Mouse (Mus musculus) kidney, postnatal 0 days (tissue): ENCODE measurements around the gene Noxo1. TPM values are rescaled to one million over a fixed set of nuclear protein-coding genes. Genes with fewer than 3 reads are reported as not detected.
"Not testable (repeated sequence)": the region's sequence is repeated elsewhere in the genome, so short reads cannot be mapped to it uniquely, and the experiment has no call there.

Source experiments
- ATAC-seq: fragments of 200-750 bp; cut with Nextera tagmentation; replicated peaks from 2 replicates; pipeline ENCODE4 v1.8.0; 2017; ENCODE audit warnings: low read depth, moderate number of reproducible peaks, moderate TSS enrichment, moderate library complexity; ENCODE audit not compliant: low FRiP score
- DNase-seq: peaks from one replicate; pipeline ENCODE4 v3.0.0-alpha.2; 2016; ENCODE audit warnings: low spot score
- H3K27ac ChIP-seq: fragments of 300-500 bp; sonication (generic); 2 replicates; pipeline ENCODE4 v1.5.1; 2014; ENCODE audit warnings: mild to moderate bottlenecking
- H3K27me3 ChIP-seq: fragments of 300-500 bp; sonication (generic); 2 replicates; pipeline ENCODE4 v1.6.1; 2014; ENCODE audit warnings: low read length, mixed read lengths; ENCODE audit not compliant: insufficient read depth
- H3K36me3 ChIP-seq: fragments of 300-500 bp; sonication (generic); 2 replicates; pipeline ENCODE4 v1.6.1; 2014; ENCODE audit warnings: low read length, mixed read lengths; ENCODE audit not compliant: insufficient read depth
- H3K4me1 ChIP-seq: fragments of 300-500 bp; sonication (generic); replicated peaks from 2 replicates; pipeline ENCODE4 v1.6.1; 2014; ENCODE audit warnings: antibody characterized with exemption, low read length, mixed read lengths; ENCODE audit not compliant: insufficient read depth
- H3K4me2 ChIP-seq: fragments of 300-500 bp; sonication (generic); 2 replicates; pipeline ENCODE4 v1.6.1; 2014; ENCODE audit warnings: mild to moderate bottlenecking, low read length, moderate library complexity, mixed read lengths
- H3K4me3 ChIP-seq: fragments of 300-500 bp; sonication (generic); replicated peaks from 2 replicates; pipeline ENCODE4 v1.5.1; 2014; ENCODE audit warnings: low read depth, low read length
- H3K9ac ChIP-seq: fragments of 300-500 bp; sonication (generic); 2 replicates; pipeline ENCODE4 v1.6.1; 2014; ENCODE audit warnings: low read depth, low read length
- H3K9me3 ChIP-seq: fragments of 300-500 bp; sonication (generic); replicated peaks from 2 replicates; pipeline ENCODE4 v1.6.1; 2016; ENCODE audit warnings: low read length, inconsistent platforms, mixed read lengths
- CTCF ChIP-seq: IDR thresholded peaks from 2 replicates; pipeline ENCODE4 v1.5.1; 2016; ENCODE audit warnings: antibody characterized with exemption, low read depth, mild to moderate bottlenecking, moderate library complexity
- WGBS: fragments of 180-500 bp; shearing (Covaris S2); extraction: QIAGEN DNeasy Blood & Tissue Kit; methylation state at CpG from one replicate; pipeline ENCODE4 v1.1.7; 2014; 5-methylcytosine and 5-hydroxymethylcytosine counted together
- polyA plus RNA-seq: library from polyadenylated mRNA; unstranded; fragments of >200 nt; fragmentation: Nextera tagmentation; extraction: Ambion mirVana; gene quantifications from 2 replicates; pipeline ENCODE4 v1.2.1, GENCODE M21; 2015

Noxo1 gene
- polyA plus RNA-seq, 1 experiment from 2014 or later: 2.6 TPM

GRCm38 (mm10) chr17:24667416-24667815 is 28.6 kb upstream of the Noxo1 start:
- no peak overlapping the region for H3K4me2 ChIP-seq
- no peak overlapping the region for H3K27ac ChIP-seq
- H3K36me3 ChIP-seq: no peaks in the 10 kb centered on the region
- H3K4me3 ChIP-seq: no peak overlapping the region
- WGBS: 33% methylated on average over 6 of the region's 6 CpGs
- H3K9me3 ChIP-seq: no peaks in the 10 kb centered on the region
- H3K27me3 ChIP-seq: no peaks in the 10 kb centered on the region
- TF ChIP-seq CTCF: peak; percentile 85
- ATAC-seq (no peak; the same call in 1 of the 2 replicates), DNase-seq (peak; percentile 86)
- H3K4me1 ChIP-seq: peaks cover 20% of the 10 kb centered on the region
- no peak overlapping the region for H3K9ac ChIP-seq

DNA sequence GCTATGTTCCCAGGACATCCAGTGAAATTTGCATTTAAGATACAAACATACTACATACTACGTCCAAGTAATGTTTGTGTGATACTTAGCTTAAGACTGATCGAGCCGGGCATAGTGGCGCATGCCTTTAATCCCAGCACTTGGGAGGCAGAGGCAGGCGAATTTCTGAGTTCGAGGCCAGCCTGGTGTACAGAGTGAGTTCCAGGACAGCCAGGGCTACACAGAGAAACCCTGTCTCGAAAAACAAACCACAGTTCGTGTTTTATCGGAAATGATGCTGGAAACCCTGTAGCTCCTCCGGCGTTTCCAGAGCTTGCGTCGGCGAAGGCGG is 26.9 kb upstream of the Noxo1 start:
- 10% methylated on average over 15 of the region's 15 CpGs for WGBS
- Histone ChIP-seq H3K9ac (peak overlapping the region; percentile 93; the same call in 1 of the 2 replicates), H3K4me2 (peak overlapping the region; percentile 74), H3K4me1 (peaks cover 21% of the 10 kb centered on the region), H3K27ac (peak overlapping the region; percentile 89), H3K4me3 (peak overlapping the region; percentile 98)
- not testable (repeated sequence) for H3K36me3 ChIP-seq, H3K9me3 ChIP-seq, DNase-seq, H3K27me3 ChIP-seq, ATAC-seq

- under 1% methylated on average over 68 of the region's 80 CpGs for WGBS
- Histone ChIP-seq H3K9me3 (no peaks in the 10 kb centered on the region), H3K4me1 (peaks cover 21% of the 10 kb centered on the region), H3K4me2 (peak within 1 kb of the TSS; percentile 74), H3K27ac (peak within 1 kb of the TSS; percentile 89), H3K27me3 (no peaks in the 10 kb centered on the region), H3K9ac (peak within 1 kb of the TSS; percentile 93), H3K36me3 (no peaks in the 10 kb centered on the region), H3K4me3 (peak within 1 kb of the TSS; percentile 98)
- TF ChIP-seq CTCF: peak; percentile 41
- ATAC-seq (peak; percentile 97), DNase-seq (peak; percentile 98)
Measured at GRCm38 (mm10) chr17:24669545-24670245, 26.3 kb upstream of the Noxo1 start, which contains the start of gene Zfp598. TSS of gene Zfp598 (plus strand) at chr17:24669687.

DNA sequence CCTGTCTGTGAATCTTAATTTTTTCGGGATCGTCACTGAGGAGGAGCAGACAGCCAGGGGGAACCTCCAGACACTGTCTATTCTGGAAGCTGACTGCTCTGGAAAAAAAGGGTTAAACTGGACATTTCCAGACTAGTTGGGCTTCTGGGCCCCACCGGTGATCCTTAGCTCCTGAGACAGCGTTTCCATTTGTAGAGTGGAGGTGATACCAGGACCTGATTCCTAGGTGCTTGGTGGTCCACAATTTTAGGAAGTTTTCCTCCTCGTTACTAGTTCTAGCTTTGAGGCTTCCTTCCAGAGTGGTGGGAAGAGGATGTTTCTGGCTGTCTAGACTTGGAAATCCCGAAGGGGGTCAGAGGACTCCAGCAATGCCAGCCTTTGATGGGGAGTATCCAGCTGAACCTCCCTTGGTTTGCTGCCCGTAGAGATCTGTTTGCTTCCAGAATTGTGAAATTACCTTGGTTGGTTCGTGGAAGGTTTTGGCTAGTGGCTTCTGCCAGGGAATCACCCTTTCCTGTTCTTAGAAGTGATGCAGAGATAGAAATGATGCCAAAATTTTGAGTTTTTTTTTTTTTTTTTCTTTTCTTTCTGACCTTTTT is 25.7 kb upstream of the Noxo1 start:
- Histone ChIP-seq H3K4me3 (peak overlapping the region; percentile 98), H3K4me2 (peak overlapping the region; percentile 74)
- 6% methylated on average over 8 of the region's 8 CpGs for WGBS

DNA sequence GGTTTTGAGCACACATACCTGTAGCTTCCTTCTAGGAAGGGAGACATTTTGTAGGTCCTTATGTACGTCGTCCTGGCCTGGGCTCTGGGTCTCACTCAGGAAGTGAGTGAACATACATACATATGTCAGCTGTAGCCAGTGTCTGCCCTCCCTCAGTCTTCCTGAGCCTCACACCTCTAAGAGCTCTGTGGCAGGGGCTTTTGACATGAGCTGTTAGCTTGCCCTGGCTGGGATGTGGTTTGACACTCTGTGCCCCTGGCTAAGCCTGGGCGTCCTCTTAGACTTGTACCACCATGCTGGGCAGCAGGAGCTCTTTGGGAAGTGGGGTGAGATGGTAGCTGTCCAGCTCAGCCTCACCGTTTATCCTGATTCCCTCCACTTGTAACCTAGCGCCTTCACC is 24.7 kb upstream of the Noxo1 start:
- Histone ChIP-seq H3K9me3 (no peaks in the 10 kb centered on the region), H3K4me3 (no peak overlapping the region), H3K36me3 (no peaks in the 10 kb centered on the region), H3K4me1 (peaks cover 21% of the 10 kb centered on the region), H3K4me2 (peak overlapping the region; percentile 30; the same call in 1 of the 2 replicates), H3K27ac (no peak overlapping the region), H3K9ac (peak overlapping the region; percentile 6), H3K27me3 (no peaks in the 10 kb centered on the region)
- DNase-seq (no peak), ATAC-seq (no peak)
- WGBS: 59% methylated on average over 5 of the region's 5 CpGs
- no peak for TF ChIP-seq CTCF

More for the DNA sequence above, 25.7 kb upstream of the Noxo1 start:
- DNase-seq: no peak
- no peaks in the 10 kb centered on the region for H3K27me3 ChIP-seq
- TF ChIP-seq CTCF: no peak
- no peaks in the 10 kb centered on the region for H3K9me3 ChIP-seq
- peak overlapping the region; percentile 93 for H3K9ac ChIP-seq
- H3K27ac ChIP-seq: peak overlapping the region; percentile 89
- peaks cover 21% of the 10 kb centered on the region for H3K4me1 ChIP-seq
- ATAC-seq: no peak
- no peaks in the 10 kb centered on the region for H3K36me3 ChIP-seq

- 14% methylated on average over 5 of the region's 5 CpGs for WGBS
- DNase-seq (peak; percentile 71), ATAC-seq (0 out of 2 replicates have a peak, but pooled peaks have one; percentile 1)
- Histone ChIP-seq H3K27ac (no peak overlapping the region; the same call in 1 of the 2 replicates), H3K9me3 (no peaks in the 10 kb centered on the region), H3K4me3 (no peak overlapping the region), H3K27me3 (no peaks in the 10 kb centered on the region), H3K9ac (no peak overlapping the region), H3K4me1 (peaks cover 21% of the 10 kb centered on the region), H3K36me3 (peaks cover 5% of the 10 kb centered on the region), H3K4me2 (peak overlapping the region; percentile 30)
- TF ChIP-seq CTCF: no peak
Measured at GRCm38 (mm10) chr17:24672141-24672540, 23.9 kb upstream of the Noxo1 start.
